Mouse (Mus musculus): Measurements from ENCODE around the gene Ube3b. TPM values are rescaled to one million over a fixed set of nuclear protein-coding genes. Genes with fewer than 3 reads are reported as not detected.
A peak's percentile ranks its signal among the peaks of the same experiment; 100 is the strongest.

The Ube3b gene
- polyA plus RNA-seq, 1 experiment from 2014 or later, result 23.0 TPM

GRCm38 (mm10) chr5:114464561-114464960 is 84.2 kb downstream of the Ube3b start:
- no peak overlapping the region for H3K27ac ChIP-seq (ENCODE audit: low read depth, low read length)
- no peaks in the 10 kb centered on the region; the same call in 1 of the 2 replicates for H3K4me1 ChIP-seq (replicated peaks; ENCODE audit: control insufficient read depth, insufficient read depth, low read length)
- H3K4me2 ChIP-seq (replicated peaks; ENCODE audit: low read depth), result no peak overlapping the region
- TF ChIP-seq CTCF (IDR thresholded peaks at IDR 0.05; ENCODE audit: low read depth), result no peak
- 72% methylated on average over 2 of the region's 2 CpGs for WGBS
- no peaks in the 10 kb centered on the region for H3K36me3 ChIP-seq (ENCODE audit: control insufficient read depth, insufficient read depth)
- no peak overlapping the region for H3K9ac ChIP-seq (ENCODE audit: low read depth, low read length)
- no peaks in the 10 kb centered on the region for H3K27me3 ChIP-seq (replicated peaks; ENCODE audit: control insufficient read depth, insufficient read depth, low read length)
- H3K4me3 ChIP-seq (ENCODE audit: low read depth, low read length), result no peak overlapping the region
- H3K9me3 ChIP-seq (ENCODE audit: control insufficient read depth), result no peaks in the 10 kb centered on the region
- ATAC-seq, result no peak

- no peak overlapping the region for H3K27ac ChIP-seq (ENCODE audit: low read depth, low read length)
- 63% methylated on average over 7 of the region's 7 CpGs for WGBS
- ATAC-seq, result no peak
Measured at GRCm38 (mm10) chr5:114465641-114466040, 85.2 kb downstream of the Ube3b start.

GRCm38 (mm10) chr5:114467019-114467418 is 86.6 kb downstream of the Ube3b start:
- peak overlapping the region; percentile 24 for H3K4me3 ChIP-seq (ENCODE audit: low read depth, low read length)

More at GRCm38 (mm10) chr5:114465641-114466040, 85.2 kb downstream of the Ube3b start:
- H3K36me3 ChIP-seq (ENCODE audit: control insufficient read depth, insufficient read depth), result no peaks in the 10 kb centered on the region
- H3K9me3 ChIP-seq (ENCODE audit: control insufficient read depth), result no peaks in the 10 kb centered on the region
- H3K4me3 ChIP-seq (ENCODE audit: low read depth, low read length), result no peak overlapping the region
- H3K9ac ChIP-seq (ENCODE audit: low read depth, low read length), result no peak overlapping the region
- no peak for TF ChIP-seq CTCF (IDR thresholded peaks at IDR 0.05; ENCODE audit: low read depth)
- no peaks in the 10 kb centered on the region; the same call in 1 of the 2 replicates for H3K4me1 ChIP-seq (replicated peaks; ENCODE audit: control insufficient read depth, insufficient read depth, low read length)
- H3K27me3 ChIP-seq (replicated peaks; ENCODE audit: control insufficient read depth, insufficient read depth, low read length), result no peaks in the 10 kb centered on the region
- no peak overlapping the region for H3K4me2 ChIP-seq (replicated peaks; ENCODE audit: low read depth)

GRCm38 (mm10) chr5:114467430-114467829 is 87.0 kb downstream of the Ube3b start:
- H3K4me1 ChIP-seq (replicated peaks; ENCODE audit: control insufficient read depth, insufficient read depth, low read length), result no peaks in the 10 kb centered on the region; the same call in 1 of the 2 replicates
- WGBS, result under 1% methylated on average over 11 of the region's 13 CpGs
- peak overlapping the region; percentile 22; the same call in 1 of the 2 replicates for H3K9ac ChIP-seq (ENCODE audit: low read depth, low read length)
- H3K9me3 ChIP-seq (ENCODE audit: control insufficient read depth), result no peaks in the 10 kb centered on the region
- TF ChIP-seq CTCF (IDR thresholded peaks at IDR 0.05; ENCODE audit: low read depth), result no peak
- ATAC-seq, result no peak
- H3K27me3 ChIP-seq (replicated peaks; ENCODE audit: control insufficient read depth, insufficient read depth, low read length), result no peaks in the 10 kb centered on the region
- no peaks in the 10 kb centered on the region for H3K36me3 ChIP-seq (ENCODE audit: control insufficient read depth, insufficient read depth)
- no peak overlapping the region for H3K27ac ChIP-seq (ENCODE audit: low read depth, low read length)
- H3K4me3 ChIP-seq (ENCODE audit: low read depth, low read length), result peak overlapping the region; percentile 24
- peak overlapping the region; percentile 63 for H3K4me2 ChIP-seq (replicated peaks; ENCODE audit: low read depth)

More at GRCm38 (mm10) chr5:114467019-114467418, 86.6 kb downstream of the Ube3b start:
- Histone ChIP-seq H3K9me3 (ENCODE audit: control insufficient read depth) (no peaks in the 10 kb centered on the region), H3K27ac (ENCODE audit: low read depth, low read length) (no peak overlapping the region), H3K9ac (ENCODE audit: low read depth, low read length) (0 out of 2 replicates have a peak overlapping the region, but pooled peaks have one; percentile 22), H3K4me2 (replicated peaks; ENCODE audit: low read depth) (peak overlapping the region; percentile 63), H3K27me3 (replicated peaks; ENCODE audit: control insufficient read depth, insufficient read depth, low read length) (no peaks in the 10 kb centered on the region), H3K4me1 (replicated peaks; ENCODE audit: control insufficient read depth, insufficient read depth, low read length) (no peaks in the 10 kb centered on the region; the same call in 1 of the 2 replicates), H3K36me3 (ENCODE audit: control insufficient read depth, insufficient read depth) (no peaks in the 10 kb centered on the region)
- ATAC-seq, result no peak
- WGBS, result 5% methylated on average over 11 of the region's 11 CpGs
- no peak for TF ChIP-seq CTCF (IDR thresholded peaks at IDR 0.05; ENCODE audit: low read depth)

DNA sequence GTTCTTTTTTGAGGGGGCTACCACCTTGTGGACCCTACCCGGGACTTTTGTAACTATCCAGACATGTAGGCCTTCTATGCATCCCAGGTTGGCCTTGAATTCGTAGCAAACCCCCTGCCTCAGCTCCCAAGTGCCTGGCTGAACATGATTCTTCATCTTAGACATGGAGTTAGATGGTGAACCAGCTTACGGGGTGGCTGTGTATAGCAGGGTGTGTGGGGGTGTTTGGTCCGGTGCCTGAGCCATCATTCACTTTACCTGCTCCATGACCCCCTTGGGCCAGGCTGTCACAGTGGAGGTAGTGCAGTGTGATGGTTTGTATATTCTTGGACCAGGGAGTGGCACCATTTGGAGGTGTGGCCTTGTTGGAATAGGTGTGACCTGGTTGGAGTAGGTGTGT is 87.6 kb downstream of the Ube3b start:
- no peak overlapping the region for H3K9ac ChIP-seq (ENCODE audit: low read depth, low read length)
- ATAC-seq, result no peak
- H3K27me3 ChIP-seq (replicated peaks; ENCODE audit: control insufficient read depth, insufficient read depth, low read length), result no peaks in the 10 kb centered on the region
- WGBS, result 55% methylated on average over 4 of the region's 4 CpGs
- no peak overlapping the region for H3K4me3 ChIP-seq (ENCODE audit: low read depth, low read length)
- H3K4me1 ChIP-seq (replicated peaks; ENCODE audit: control insufficient read depth, insufficient read depth, low read length), result no peaks in the 10 kb centered on the region; the same call in 1 of the 2 replicates
- no peaks in the 10 kb centered on the region for H3K36me3 ChIP-seq (ENCODE audit: control insufficient read depth, insufficient read depth)
- no peak for TF ChIP-seq CTCF (IDR thresholded peaks at IDR 0.05; ENCODE audit: low read depth)
- H3K4me2 ChIP-seq (replicated peaks; ENCODE audit: low read depth), result peak overlapping the region; percentile 63
- no peak overlapping the region for H3K27ac ChIP-seq (ENCODE audit: low read depth, low read length)
- H3K9me3 ChIP-seq (ENCODE audit: control insufficient read depth), result no peaks in the 10 kb centered on the region

- no peaks in the 10 kb centered on the region for H3K36me3 ChIP-seq (ENCODE audit: control insufficient read depth, insufficient read depth)
- no peak overlapping the region for H3K4me2 ChIP-seq (replicated peaks; ENCODE audit: low read depth)
- 70% methylated on average over 3 of the region's 3 CpGs for WGBS
- H3K27me3 ChIP-seq (replicated peaks; ENCODE audit: control insufficient read depth, insufficient read depth, low read length), result no peaks in the 10 kb centered on the region
- no peak for ATAC-seq
- no peak for TF ChIP-seq CTCF (IDR thresholded peaks at IDR 0.05; ENCODE audit: low read depth)
- no peaks in the 10 kb centered on the region for H3K9me3 ChIP-seq (ENCODE audit: control insufficient read depth)
- no peak overlapping the region for H3K9ac ChIP-seq (ENCODE audit: low read depth, low read length)
- H3K4me3 ChIP-seq (ENCODE audit: low read depth, low read length), result no peak overlapping the region
- H3K27ac ChIP-seq (ENCODE audit: low read depth, low read length), result no peak overlapping the region
- H3K4me1 ChIP-seq (replicated peaks; ENCODE audit: control insufficient read depth, insufficient read depth, low read length), result no peaks in the 10 kb centered on the region; the same call in 1 of the 2 replicates
Measured at GRCm38 (mm10) chr5:114470359-114470758, 90.0 kb downstream of the Ube3b start.

Small RNA genes within 50 kb of the gene (microRNA-seq; reads per million reads assigned to microRNA genes)
- not detected for gene Mir7027

Other genes starting within 250 kb of the Ube3b start
- gene Acacb, start 234.1 kb upstream of the Ube3b start, polyA plus RNA-seq (2015; fragmentation: Nextera tagmentation; extraction: Ambion mirVana), result 0.69 and 1.1 TPM in 2 replicates
- not detected in 2 replicates for gene Foxn4, start 106.8 kb upstream of the Ube3b start, polyA plus RNA-seq (2015; fragmentation: Nextera tagmentation; extraction: Ambion mirVana)
- gene Myo1h, start 91.4 kb upstream of the Ube3b start, polyA plus RNA-seq (2015; fragmentation: Nextera tagmentation; extraction: Ambion mirVana), result 2.3 and 2.8 TPM in 2 replicates
- 112 and 118 TPM in 2 replicates for gene Kctd10, start 99 bp upstream of the Ube3b start, polyA plus RNA-seq (2015; fragmentation: Nextera tagmentation; extraction: Ambion mirVana)
- gene Mmab, start 63.5 kb downstream of the Ube3b start, polyA plus RNA-seq (2015; fragmentation: Nextera tagmentation; extraction: Ambion mirVana), result 7.3 and 8.0 TPM in 2 replicates
- gene Mvk, start 63.7 kb downstream of the Ube3b start, polyA plus RNA-seq (2015; fragmentation: Nextera tagmentation; extraction: Ambion mirVana), result 13.8 and 14.4 TPM in 2 replicates
- gene Fam222a, start 187.4 kb downstream of the Ube3b start, polyA plus RNA-seq (2015; fragmentation: Nextera tagmentation; extraction: Ambion mirVana), result 2.3 and 3.2 TPM in 2 replicates

Measured in intestine, postnatal 0 days (tissue).